Mouse (Mus musculus): ENCODE results near the gene Cadm2. TPM values are rescaled to one million over a fixed set of nuclear protein-coding genes. Genes with fewer than 3 reads are reported as not detected.

Gene Cadm2
- polyA plus RNA-seq, 1 experiment = 1.6 TPM

DNA sequence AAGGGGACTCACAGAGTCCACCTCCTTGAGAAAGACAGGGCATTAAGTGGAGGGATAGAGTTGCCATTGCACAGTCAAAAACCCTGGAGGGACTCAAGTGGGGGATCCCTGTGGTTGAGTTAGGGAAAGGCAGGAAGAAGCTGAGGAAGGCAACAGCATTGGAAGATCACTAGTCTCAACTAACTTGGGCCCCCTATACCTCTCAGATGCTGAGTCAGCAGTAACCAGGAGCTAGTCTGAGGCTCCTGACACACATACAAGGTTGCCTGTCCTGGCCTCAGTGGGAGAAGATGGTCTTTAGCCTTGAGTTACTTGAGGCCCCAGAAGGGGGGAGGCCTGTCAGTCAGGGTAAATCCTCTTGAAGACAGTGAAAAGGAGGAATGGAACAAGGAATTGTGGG is 417.4 kb downstream of the Cadm2 start:
- no peak for DNase-seq
- TF ChIP-seq POLR2A (IDR thresholded peaks at IDR 0.05; ENCODE audit: borderline replicate concordance, extremely low read depth, low read depth, low read length) (no peak), CTCF (IDR thresholded peaks at IDR 0.05; ENCODE audit: insufficient read depth, low read length) (no peak)
- Histone ChIP-seq H3K4me3 (replicated peaks; ENCODE audit: extremely low read depth, low read depth, low read length) (no peak overlapping the region), H3K4me1 (ENCODE audit: control insufficient read depth, insufficient read depth, low read length) (no peaks in the 10 kb centered on the region)

DNA sequence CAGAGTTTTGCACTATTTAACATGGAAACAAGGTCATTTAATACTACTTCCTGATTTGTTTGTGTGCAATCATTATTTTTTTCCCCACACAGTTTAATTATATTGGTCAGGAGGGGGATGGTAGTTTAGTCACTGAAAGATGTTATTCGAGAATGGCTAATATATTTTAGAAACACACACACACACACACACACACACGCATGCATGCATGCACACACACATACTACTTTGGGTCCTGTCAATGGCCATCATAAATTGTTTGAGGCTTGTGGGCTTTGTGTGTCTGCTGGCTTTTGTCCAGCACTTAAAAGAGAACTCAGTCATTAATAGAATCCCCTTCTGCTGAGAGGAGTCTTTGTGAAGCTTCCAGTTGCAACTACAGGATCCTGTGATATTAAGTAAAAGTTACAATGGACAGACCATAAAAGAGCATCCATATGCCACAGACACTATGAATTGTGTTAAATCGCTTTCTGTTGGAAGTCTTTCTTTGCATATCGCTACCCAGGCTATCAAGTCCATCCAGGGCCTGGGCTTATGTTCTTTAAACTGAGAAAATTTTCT is 427.8 kb downstream of the Cadm2 start:
- H3K4me1 ChIP-seq (ENCODE audit: control insufficient read depth, insufficient read depth, low read length) = no peaks in the 10 kb centered on the region
- WGBS = 78% methylated on average over 4 of the region's 4 CpGs
- no peak for TF ChIP-seq CTCF (IDR thresholded peaks at IDR 0.05; ENCODE audit: insufficient read depth, low read length)
- no peak for TF ChIP-seq POLR2A (IDR thresholded peaks at IDR 0.05; ENCODE audit: borderline replicate concordance, extremely low read depth, low read depth, low read length)
- H3K4me3 ChIP-seq (replicated peaks; ENCODE audit: extremely low read depth, low read depth, low read length) = no peak overlapping the region
- DNase-seq = no peak

DNA sequence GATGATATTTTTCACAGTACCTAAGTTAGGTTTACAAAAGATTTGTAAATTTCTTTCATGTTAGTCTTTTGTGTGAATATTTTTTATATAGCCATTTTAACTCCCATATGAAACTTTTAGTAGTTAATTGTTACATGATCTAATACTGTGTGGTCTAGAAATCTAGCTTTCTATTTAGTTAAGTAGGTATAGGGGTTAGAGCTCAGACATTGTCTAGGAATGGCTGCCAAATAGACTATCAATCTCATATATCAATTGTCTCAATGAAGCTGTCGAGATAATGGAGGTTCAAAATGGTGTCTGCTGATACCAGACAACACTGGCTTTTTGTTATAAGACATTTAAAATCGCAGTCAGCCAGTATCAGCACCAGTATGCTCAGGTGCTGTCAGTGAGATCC is 428.3 kb downstream of the Cadm2 start:
- no peak for TF ChIP-seq CTCF (IDR thresholded peaks at IDR 0.05; ENCODE audit: insufficient read depth, low read length)
- TF ChIP-seq POLR2A (IDR thresholded peaks at IDR 0.05; ENCODE audit: borderline replicate concordance, extremely low read depth, low read depth, low read length) = no peak
- H3K4me3 ChIP-seq (replicated peaks; ENCODE audit: extremely low read depth, low read depth, low read length) = no peak overlapping the region
- 37% methylated on average over 2 of the region's 2 CpGs for WGBS
- no peaks in the 10 kb centered on the region for H3K4me1 ChIP-seq (ENCODE audit: control insufficient read depth, insufficient read depth, low read length)
- no peak for DNase-seq

DNA sequence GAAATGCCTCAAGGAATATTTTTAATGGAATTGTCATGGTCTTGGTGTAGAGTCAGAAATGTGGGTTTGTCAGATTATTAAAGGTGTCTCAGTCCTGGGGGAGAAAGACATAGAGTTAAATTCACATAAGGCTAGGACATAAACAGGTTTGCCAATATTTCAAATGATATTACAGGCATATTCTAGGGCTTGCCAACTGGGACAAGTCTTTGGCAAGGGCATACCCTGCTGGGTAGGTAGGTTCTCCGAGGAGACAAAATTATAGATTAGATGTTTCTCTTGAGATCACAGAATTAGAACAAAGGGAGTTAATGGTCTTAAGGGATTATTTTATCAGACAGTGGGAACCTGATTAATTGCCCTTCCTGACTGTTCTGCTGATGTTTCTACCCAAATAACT is 434.4 kb downstream of the Cadm2 start:
- TF ChIP-seq CTCF (IDR thresholded peaks at IDR 0.05; ENCODE audit: insufficient read depth, low read length) (no peak), POLR2A (IDR thresholded peaks at IDR 0.05; ENCODE audit: borderline replicate concordance, extremely low read depth, low read depth, low read length) (no peak)
- Histone ChIP-seq H3K4me3 (replicated peaks; ENCODE audit: extremely low read depth, low read depth, low read length) (no peak overlapping the region), H3K4me1 (ENCODE audit: control insufficient read depth, insufficient read depth, low read length) (no peaks in the 10 kb centered on the region)
- 66% methylated on average over 1 of the region's 1 CpGs for WGBS
- DNase-seq = no peak

DNA sequence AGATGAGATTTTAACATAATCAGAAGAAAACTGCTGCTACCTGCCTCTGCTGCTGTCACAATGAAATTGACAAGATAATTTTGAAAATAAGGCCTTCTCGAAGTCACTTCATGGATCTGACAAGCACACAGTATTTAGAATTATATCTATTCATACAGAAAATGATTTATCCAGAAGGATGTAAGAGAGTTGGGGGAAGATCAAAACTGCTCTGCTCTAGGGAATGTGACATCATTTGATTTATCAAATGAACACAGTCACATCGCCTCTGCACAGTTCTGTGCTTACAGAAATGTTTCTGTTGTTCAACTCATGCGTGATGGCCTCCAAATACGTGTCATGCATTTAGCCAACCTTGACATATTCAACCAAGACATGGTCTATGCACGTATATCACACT is 437.8 kb downstream of the Cadm2 start:
- DNase-seq = no peak
- H3K4me3 ChIP-seq (replicated peaks; ENCODE audit: extremely low read depth, low read depth, low read length) = no peak overlapping the region
- TF ChIP-seq POLR2A (IDR thresholded peaks at IDR 0.05; ENCODE audit: borderline replicate concordance, extremely low read depth, low read depth, low read length) (no peak), CTCF (IDR thresholded peaks at IDR 0.05; ENCODE audit: insufficient read depth, low read length) (no peak)
- 78% methylated on average over 5 of the region's 5 CpGs for WGBS
- H3K4me1 ChIP-seq (ENCODE audit: control insufficient read depth, insufficient read depth, low read length) = no peaks in the 10 kb centered on the region

DNA sequence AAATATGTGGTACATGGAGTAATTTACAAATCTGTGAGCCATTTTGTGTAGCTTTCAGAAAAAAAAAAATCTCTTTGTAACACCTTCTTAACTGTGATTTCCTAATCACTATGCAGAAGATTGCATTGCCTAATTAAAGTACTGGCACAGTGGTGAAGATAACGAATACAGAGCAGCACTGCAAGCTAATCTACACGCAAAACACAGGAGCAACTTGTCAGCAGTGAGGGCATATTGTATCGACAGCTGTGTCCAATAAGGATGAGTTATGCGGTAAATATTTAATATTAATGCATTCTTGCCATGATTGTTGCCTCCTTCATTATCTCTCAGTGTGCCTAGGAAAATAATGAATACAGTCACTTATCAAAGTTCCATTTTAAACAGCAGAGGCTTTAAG is 445.3 kb downstream of the Cadm2 start:
- H3K4me1 ChIP-seq (ENCODE audit: control insufficient read depth, insufficient read depth, low read length) = no peaks in the 10 kb centered on the region
- no peak overlapping the region for H3K4me3 ChIP-seq (replicated peaks; ENCODE audit: extremely low read depth, low read depth, low read length)
- no peak for DNase-seq
- TF ChIP-seq POLR2A (IDR thresholded peaks at IDR 0.05; ENCODE audit: borderline replicate concordance, extremely low read depth, low read depth, low read length) = no peak
- no peak for TF ChIP-seq CTCF (IDR thresholded peaks at IDR 0.05; ENCODE audit: insufficient read depth, low read length)
- WGBS = 74% methylated on average over 4 of the region's 4 CpGs

DNA sequence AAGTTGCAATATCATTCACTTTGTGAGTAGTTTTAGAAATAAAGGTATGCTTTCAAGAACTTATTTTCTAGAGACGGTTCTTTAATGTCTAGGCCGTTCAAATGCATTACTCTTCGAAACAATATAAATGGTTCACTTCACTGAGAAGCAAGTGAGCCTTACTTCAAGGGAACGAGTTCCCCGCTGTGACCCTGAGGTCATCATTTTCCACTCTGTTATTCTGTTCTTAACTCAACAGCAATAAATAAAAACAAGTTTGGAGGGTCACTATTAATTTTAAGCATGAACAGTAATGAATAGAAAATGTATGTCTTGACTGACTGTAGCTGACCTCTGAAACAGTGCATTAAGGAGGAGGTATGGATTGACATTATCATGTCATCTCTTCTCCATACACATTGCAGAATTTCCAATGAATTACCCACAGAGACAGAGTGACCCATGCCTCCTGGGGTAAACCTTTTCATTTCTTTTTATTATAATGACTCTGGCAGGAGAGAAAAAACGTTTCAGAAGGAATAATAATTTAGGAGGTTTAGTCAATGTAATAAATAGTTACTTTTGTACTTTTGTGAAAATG is 458.4 kb downstream of the Cadm2 start:
- H3K4me1 ChIP-seq (ENCODE audit: control insufficient read depth, insufficient read depth, low read length) = no peaks in the 10 kb centered on the region
- no peak for DNase-seq
- no peak for TF ChIP-seq POLR2A (IDR thresholded peaks at IDR 0.05; ENCODE audit: borderline replicate concordance, extremely low read depth, low read depth, low read length)
- no peak for TF ChIP-seq CTCF (IDR thresholded peaks at IDR 0.05; ENCODE audit: insufficient read depth, low read length)
- H3K4me3 ChIP-seq (replicated peaks; ENCODE audit: extremely low read depth, low read depth, low read length) = no peak overlapping the region
- WGBS = 69% methylated on average over 6 of the region's 6 CpGs

DNA sequence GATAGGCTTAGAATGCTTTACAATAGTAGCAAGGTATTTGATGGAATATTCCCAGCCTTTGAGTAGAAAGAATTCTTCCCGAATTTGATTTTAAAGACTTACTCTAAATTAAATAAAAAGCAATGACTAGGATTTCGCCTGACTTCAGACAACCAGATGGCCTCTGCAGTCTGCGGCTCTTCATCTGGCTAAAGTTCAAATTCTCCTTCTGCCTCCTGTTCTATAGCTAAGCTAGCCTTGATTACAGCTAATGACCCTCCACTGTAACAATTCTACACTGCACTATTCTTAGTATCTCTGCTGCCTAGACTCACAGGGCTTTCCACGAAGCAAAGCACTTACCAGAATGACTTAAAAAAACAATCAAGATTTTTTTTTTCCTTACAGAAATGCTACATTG is 495.9 kb downstream of the Cadm2 start:
- DNase-seq = no peak
- Histone ChIP-seq H3K4me3 (replicated peaks; ENCODE audit: extremely low read depth, low read depth, low read length) (no peak overlapping the region), H3K4me1 (ENCODE audit: control insufficient read depth, insufficient read depth, low read length) (no peaks in the 10 kb centered on the region)
- TF ChIP-seq CTCF (IDR thresholded peaks at IDR 0.05; ENCODE audit: insufficient read depth, low read length) (no peak), POLR2A (IDR thresholded peaks at IDR 0.05; ENCODE audit: borderline replicate concordance, extremely low read depth, low read depth, low read length) (no peak)
- 61% methylated on average over 4 of the region's 4 CpGs for WGBS

DNA sequence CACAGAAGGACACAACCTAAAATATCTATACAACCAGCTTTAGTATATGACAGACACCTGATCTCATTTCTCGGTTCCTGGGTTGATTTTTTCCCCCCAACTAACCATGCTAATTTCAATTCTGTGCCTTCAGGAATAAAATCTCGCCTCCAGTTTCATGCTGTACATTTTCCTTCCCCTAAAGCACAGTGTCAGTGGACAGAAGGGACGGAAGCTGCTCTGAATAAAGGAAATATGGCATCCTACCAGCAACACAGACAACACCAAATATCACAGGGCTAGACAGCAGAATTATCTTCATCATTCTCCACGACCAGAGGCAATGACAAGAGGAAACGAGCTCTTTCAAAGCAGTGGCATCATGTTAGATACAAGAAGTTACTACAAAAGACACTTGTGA is 498.2 kb downstream of the Cadm2 start:
- TF ChIP-seq CTCF (IDR thresholded peaks at IDR 0.05; ENCODE audit: insufficient read depth, low read length) = no peak
- TF ChIP-seq POLR2A (IDR thresholded peaks at IDR 0.05; ENCODE audit: borderline replicate concordance, extremely low read depth, low read depth, low read length) = no peak
- no peak for DNase-seq
- 52% methylated on average over 5 of the region's 5 CpGs for WGBS
- H3K4me3 ChIP-seq (replicated peaks; ENCODE audit: extremely low read depth, low read depth, low read length) = no peak overlapping the region
- H3K4me1 ChIP-seq (ENCODE audit: control insufficient read depth, insufficient read depth, low read length) = no peaks in the 10 kb centered on the region

DNA sequence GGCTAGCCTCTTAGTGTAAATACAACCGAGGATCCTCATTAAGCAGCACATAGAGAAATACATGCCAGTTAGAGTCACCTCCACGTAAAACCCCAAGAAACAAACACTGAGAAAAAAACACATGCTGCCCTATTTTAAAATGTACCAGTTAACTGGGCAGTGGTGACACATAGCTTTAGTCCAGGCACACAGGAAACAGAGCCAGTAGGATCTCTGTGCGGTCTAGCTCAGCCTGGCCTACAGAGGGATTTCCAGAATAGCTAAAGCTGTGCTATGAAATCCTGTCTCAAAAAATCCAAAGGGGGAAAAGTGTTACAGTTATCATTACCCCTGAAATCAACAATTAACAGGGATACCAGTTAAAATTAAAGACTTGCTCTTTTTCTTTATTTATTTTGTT is 498.9 kb downstream of the Cadm2 start:
- TF ChIP-seq POLR2A (IDR thresholded peaks at IDR 0.05; ENCODE audit: borderline replicate concordance, extremely low read depth, low read depth, low read length) (no peak), CTCF (IDR thresholded peaks at IDR 0.05; ENCODE audit: insufficient read depth, low read length) (no peak)
- no peak for DNase-seq
- Histone ChIP-seq H3K4me1 (ENCODE audit: control insufficient read depth, insufficient read depth, low read length) (no peaks in the 10 kb centered on the region), H3K4me3 (replicated peaks; ENCODE audit: extremely low read depth, low read depth, low read length) (no peak overlapping the region)
- WGBS = 72% methylated on average over 3 of the region's 3 CpGs

Data from lung, adult 2 months (tissue).